In the genomic region with DNA sequence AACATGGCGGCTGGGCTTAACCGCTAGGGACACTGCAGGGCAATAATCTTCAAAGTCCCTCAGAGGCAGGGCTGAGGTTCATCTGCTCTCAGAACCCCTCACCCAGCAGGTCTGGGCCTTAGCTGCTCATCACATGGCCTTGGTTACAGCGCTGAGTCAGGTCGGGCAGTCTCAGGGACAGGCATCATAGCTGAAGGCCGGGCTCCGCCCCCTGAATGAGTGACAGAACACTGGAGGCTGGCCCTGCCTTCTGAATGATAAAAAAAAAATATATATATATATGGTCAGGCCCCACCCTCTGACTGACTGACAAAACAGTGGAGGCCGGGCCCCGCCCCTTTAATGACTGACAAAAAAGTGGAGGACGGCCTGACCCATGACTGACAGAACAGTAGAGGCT, we compare ENCODE assay signal across 8 mouse cellular contexts. TPM values are rescaled to one million over a fixed set of nuclear protein-coding genes. Genes with fewer than 3 reads are reported as not detected.
DNase-seq lines count a peak whose midpoint lies in the region; ATAC-seq lines count a peak whose summit lies in the region.

No protein-coding gene starts in this region.

- WGBS in lung, embryonic 16.5 days = 39% methylated on average over 9 of the region's 9 CpGs
- 33% methylated on average over 9 of the region's 9 CpGs for WGBS in intestine, embryonic 14.5 days
- WGBS in midbrain, embryonic 14.5 days = 32% methylated on average over 9 of the region's 9 CpGs

- no peak overlapping the region for H3K27ac ChIP-seq in lung, embryonic 16.5 days (ENCODE audit: low read length)
- H3K27ac ChIP-seq in intestine, embryonic 14.5 days (ENCODE audit: low read depth) = no peak overlapping the region
- no peak overlapping the region for H3K27ac ChIP-seq in midbrain, embryonic 14.5 days (replicated peaks; ENCODE audit: low read depth, low read length)

- H3K4me2 ChIP-seq in lung, embryonic 16.5 days (ENCODE audit: low read depth, low read length) = no peak overlapping the region
- 0 out of 2 replicates have a peak overlapping the region, but pooled peaks have one; percentile 8 for H3K4me2 ChIP-seq in intestine, embryonic 14.5 days (ENCODE audit: low read length)
- H3K4me2 ChIP-seq in midbrain, embryonic 14.5 days (ENCODE audit: low read length) = no peak overlapping the region

- no peaks in the 10 kb centered on the region for H3K27me3 ChIP-seq in lung, embryonic 16.5 days (ENCODE audit: control insufficient read depth, insufficient read depth, low read depth, low read length)
- H3K27me3 ChIP-seq in intestine, embryonic 14.5 days (replicated peaks; ENCODE audit: control insufficient read depth, insufficient read depth, low read length) = no peaks in the 10 kb centered on the region
- H3K27me3 ChIP-seq in midbrain, embryonic 14.5 days (ENCODE audit: control insufficient read depth, insufficient read depth, low read length) = no peaks in the 10 kb centered on the region

- DNase-seq in embryo, embryonic 11 days = peak; percentile 56
- no peak for DNase-seq in embryo, embryonic 10 days (ENCODE audit: low spot score)
- DNase-seq in lung, postnatal 4 days = no peak
- peak; percentile 64 for DNase-seq in intestine, embryonic 14.5 days (ENCODE audit: low spot score)
- DNase-seq in midbrain, embryonic 14.5 days = peak; percentile 30
- no peak for DNase-seq in urinary bladder, adult 2 months (ENCODE audit: low spot score)
- DNase-seq in gastrocnemius, postnatal 25 days = no peak

- peaks cover 28% of the 10 kb centered on the region for H3K4me1 ChIP-seq in lung, embryonic 16.5 days (replicated peaks; ENCODE audit: control insufficient read depth, insufficient read depth, low read length)
- peaks cover 21% of the 10 kb centered on the region; the same call in 1 of the 2 replicates for H3K4me1 ChIP-seq in intestine, embryonic 14.5 days (replicated peaks; ENCODE audit: control insufficient read depth, insufficient read depth, low read length)
- peaks cover 9% of the 10 kb centered on the region; the same call in 1 of the 2 replicates for H3K4me1 ChIP-seq in midbrain, embryonic 14.5 days (ENCODE audit: control insufficient read depth, insufficient read depth, low read length)

- no peaks in the 10 kb centered on the region; the same call in 1 of the 2 replicates for H3K9me3 ChIP-seq in lung, embryonic 16.5 days (ENCODE audit: control insufficient read depth, low read length)
- no peaks in the 10 kb centered on the region for H3K9me3 ChIP-seq in intestine, embryonic 14.5 days (ENCODE audit: control insufficient read depth, low read length)
- no peaks in the 10 kb centered on the region for H3K9me3 ChIP-seq in midbrain, embryonic 14.5 days (ENCODE audit: control insufficient read depth, low read length)

- no peak overlapping the region for H3K9ac ChIP-seq in lung, embryonic 16.5 days (ENCODE audit: low read length)
- H3K9ac ChIP-seq in intestine, embryonic 14.5 days (ENCODE audit: low read length) = no peak overlapping the region
- no peak overlapping the region for H3K9ac ChIP-seq in midbrain, embryonic 14.5 days (replicated peaks; ENCODE audit: low read length)

- no peak overlapping the region for H3K4me3 ChIP-seq in lung, embryonic 16.5 days (ENCODE audit: low read length)
- no peak overlapping the region for H3K4me3 ChIP-seq in intestine, embryonic 14.5 days (ENCODE audit: low read depth, low read length)
- no peak overlapping the region for H3K4me3 ChIP-seq in midbrain, embryonic 14.5 days (replicated peaks; ENCODE audit: low read depth, low read length)

- peak; percentile 17; the same call in 1 of the 2 replicates for ATAC-seq in lung, embryonic 16.5 days (ENCODE audit: low read depth)
- ATAC-seq in intestine, embryonic 14.5 days (replicated peaks; ENCODE audit: low FRiP score, low TSS enrichment, low read depth) = peak; percentile 75
- ATAC-seq in midbrain, embryonic 14.5 days (ENCODE audit: low FRiP score, low TSS enrichment) = peak; percentile 46; the same call in 1 of the 2 replicates

- no peaks in the 10 kb centered on the region for H3K36me3 ChIP-seq in lung, embryonic 16.5 days (ENCODE audit: control insufficient read depth, insufficient read depth, low read length)
- no peaks in the 10 kb centered on the region for H3K36me3 ChIP-seq in intestine, embryonic 14.5 days (ENCODE audit: control insufficient read depth, insufficient read depth, low read length)
- H3K36me3 ChIP-seq in midbrain, embryonic 14.5 days (ENCODE audit: control insufficient read depth, insufficient read depth, low read length) = no peaks in the 10 kb centered on the region

RNA-seq across cellular contexts. Expression of a gene that starts 56.6 kb away (rescaled TPM):
- polyA plus RNA-seq in lung, embryonic 16.5 days (2015; fragmentation: Nextera tagmentation; extraction: Ambion mirVana) = 12.6 TPM in 2 replicates
- polyA plus RNA-seq in intestine, embryonic 14.5 days (2014; fragmentation: Nextera tagmentation; extraction: Ambion mirVana) = 6.9 TPM in 2 replicates
- 1.6 and 2.1 TPM in 2 replicates for polyA plus RNA-seq in midbrain, embryonic 14.5 days (2014; fragmentation: Nextera tagmentation; extraction: Ambion mirVana)
- 18.1 and 24.9 TPM in 2 replicates for polyA plus RNA-seq in urinary bladder, adult 2 months (2012; rRNA removed)
- 10 to 100 TPM; 25.7 to 28.0 TPM for total RNA-seq in gastrocnemius, postnatal 25 days (2021)

Comparison
In these comparisons a context has a peak if more than half of its experiments do, and no peak if none do; other contexts are left out.
1. DNase-seq: peak in embryo, embryonic 11 days (single experiment), intestine, embryonic 14.5 days (single experiment) and midbrain, embryonic 14.5 days (single experiment); none in embryo, embryonic 10 days (single experiment), lung, postnatal 4 days (0 of 2), urinary bladder, adult 2 months (single experiment) and gastrocnemius, postnatal 25 days (single experiment).
2. ATAC-seq: peak in every context shown above with its lines; median percentile 75 in intestine, embryonic 14.5 days; 46 in midbrain, embryonic 14.5 days; 17 in lung, embryonic 16.5 days.